Mouse (Mus musculus): ENCODE data around the gene Ephb1. TPM values are rescaled to one million over a fixed set of nuclear protein-coding genes. Genes with fewer than 3 reads are reported as not detected.

Gene Ephb1
- polyA plus RNA-seq, 1 experiment: 2.7 TPM

- DNase-seq: no peak
- Histone ChIP-seq H3K4me1 (ENCODE audit: control insufficient read depth, insufficient read depth, low read length) (no peaks in the 10 kb centered on the region), H3K4me3 (ENCODE audit: insufficient read depth, low read depth, low read length) (no peak overlapping the region), H3K27ac (ENCODE audit: insufficient read depth, low read depth, low read length) (no peak overlapping the region), H3K36me3 (ENCODE audit: control insufficient read depth, insufficient read depth, low read length) (no peaks in the 10 kb centered on the region), H3K27me3 (replicated peaks; ENCODE audit: control insufficient read depth, insufficient read depth, low read length) (no peaks in the 10 kb centered on the region)
- TF ChIP-seq POLR2A (IDR thresholded peaks at IDR 0.05; ENCODE audit: low read depth, low read length) (no peak), CTCF (conservative IDR thresholded peaks at IDR 0.05; ENCODE audit: insufficient read depth, insufficient read length, low read depth, low read length) (no peak)
- 93% methylated on average over 6 of the region's 6 CpGs for WGBS
Observed at GRCm38 (mm10) chr9:102359311-102359710, 4.8 kb upstream of the Ephb1 start.

- Histone ChIP-seq H3K36me3 (ENCODE audit: control insufficient read depth, insufficient read depth, low read length) (no peaks in the 10 kb centered on the region), H3K4me1 (ENCODE audit: control insufficient read depth, insufficient read depth, low read length) (no peaks in the 10 kb centered on the region), H3K4me3 (ENCODE audit: insufficient read depth, low read depth, low read length) (no peak overlapping the region), H3K27me3 (replicated peaks; ENCODE audit: control insufficient read depth, insufficient read depth, low read length) (no peaks in the 10 kb centered on the region), H3K27ac (ENCODE audit: insufficient read depth, low read depth, low read length) (no peak overlapping the region)
- 80% methylated on average over 3 of the region's 3 CpGs for WGBS
- DNase-seq: no peak
- TF ChIP-seq POLR2A (IDR thresholded peaks at IDR 0.05; ENCODE audit: low read depth, low read length) (no peak), CTCF (conservative IDR thresholded peaks at IDR 0.05; ENCODE audit: insufficient read depth, insufficient read length, low read depth, low read length) (no peak)
Observed at GRCm38 (mm10) chr9:102358711-102359110, 4.2 kb upstream of the Ephb1 start.

- no peak for DNase-seq
- Histone ChIP-seq H3K27ac (ENCODE audit: insufficient read depth, low read depth, low read length) (no peak overlapping the region), H3K36me3 (ENCODE audit: control insufficient read depth, insufficient read depth, low read length) (no peaks in the 10 kb centered on the region), H3K4me3 (ENCODE audit: insufficient read depth, low read depth, low read length) (no peak overlapping the region), H3K27me3 (replicated peaks; ENCODE audit: control insufficient read depth, insufficient read depth, low read length) (no peaks in the 10 kb centered on the region), H3K4me1 (ENCODE audit: control insufficient read depth, insufficient read depth, low read length) (no peaks in the 10 kb centered on the region)
- 70% methylated on average over 6 of the region's 6 CpGs for WGBS
- TF ChIP-seq CTCF (conservative IDR thresholded peaks at IDR 0.05; ENCODE audit: insufficient read depth, insufficient read length, low read depth, low read length): no peak
- TF ChIP-seq POLR2A (IDR thresholded peaks at IDR 0.05; ENCODE audit: low read depth, low read length): no peak
Observed at GRCm38 (mm10) chr9:102358011-102358410, 3.5 kb upstream of the Ephb1 start.

GRCm38 (mm10) chr9:102356516-102356915 is 2.0 kb upstream of the Ephb1 start:
- Histone ChIP-seq H3K36me3 (ENCODE audit: control insufficient read depth, insufficient read depth, low read length) (no peaks in the 10 kb centered on the region), H3K27ac (ENCODE audit: insufficient read depth, low read depth, low read length) (no peak overlapping the region), H3K27me3 (replicated peaks; ENCODE audit: control insufficient read depth, insufficient read depth, low read length) (no peaks in the 10 kb centered on the region; the same call in 1 of the 2 replicates), H3K4me1 (ENCODE audit: control insufficient read depth, insufficient read depth, low read length) (no peaks in the 10 kb centered on the region), H3K4me3 (ENCODE audit: insufficient read depth, low read depth, low read length) (no peak overlapping the region)
- TF ChIP-seq POLR2A (IDR thresholded peaks at IDR 0.05; ENCODE audit: low read depth, low read length) (no peak), CTCF (conservative IDR thresholded peaks at IDR 0.05; ENCODE audit: insufficient read depth, insufficient read length, low read depth, low read length) (no peak)
- no peak for DNase-seq
- 84% methylated on average over 10 of the region's 10 CpGs for WGBS

- DNase-seq: no peak
- TF ChIP-seq CTCF (conservative IDR thresholded peaks at IDR 0.05; ENCODE audit: insufficient read depth, insufficient read length, low read depth, low read length) (no peak), POLR2A (IDR thresholded peaks at IDR 0.05; ENCODE audit: low read depth, low read length) (no peak)
- no peaks in the 10 kb centered on the region for H3K36me3 ChIP-seq (ENCODE audit: control insufficient read depth, insufficient read depth, low read length)
Observed at GRCm38 (mm10) chr9:102355726-102356125, 1.2 kb upstream of the Ephb1 start.

GRCm38 (mm10) chr9:102353636-102354491 is 629 bp downstream of the Ephb1 start:
- WGBS: 1% methylated on average over 70 of the region's 70 CpGs
- Histone ChIP-seq H3K27ac (ENCODE audit: insufficient read depth, low read depth, low read length) (no peak overlapping the region), H3K4me3 (ENCODE audit: insufficient read depth, low read depth, low read length) (peak overlapping the region; percentile 59), H3K27me3 (replicated peaks; ENCODE audit: control insufficient read depth, insufficient read depth, low read length) (no peaks in the 10 kb centered on the region; the same call in 1 of the 2 replicates), H3K4me1 (ENCODE audit: control insufficient read depth, insufficient read depth, low read length) (no peaks in the 10 kb centered on the region), H3K36me3 (ENCODE audit: control insufficient read depth, insufficient read depth, low read length) (no peaks in the 10 kb centered on the region)
- TF ChIP-seq POLR2A (IDR thresholded peaks at IDR 0.05; ENCODE audit: low read depth, low read length): no peak
- no peak for TF ChIP-seq CTCF (conservative IDR thresholded peaks at IDR 0.05; ENCODE audit: insufficient read depth, insufficient read length, low read depth, low read length)
- peak; percentile 8 for DNase-seq

More at GRCm38 (mm10) chr9:102355726-102356125, 1.2 kb upstream of the Ephb1 start:
- no peaks in the 10 kb centered on the region for H3K4me1 ChIP-seq (ENCODE audit: control insufficient read depth, insufficient read depth, low read length)
- H3K4me3 ChIP-seq (ENCODE audit: insufficient read depth, low read depth, low read length): no peak overlapping the region
- H3K27ac ChIP-seq (ENCODE audit: insufficient read depth, low read depth, low read length): no peak overlapping the region
- WGBS: 81% methylated on average over 3 of the region's 3 CpGs
- H3K27me3 ChIP-seq (replicated peaks; ENCODE audit: control insufficient read depth, insufficient read depth, low read length): no peaks in the 10 kb centered on the region; the same call in 1 of the 2 replicates

GRCm38 (mm10) chr9:102353056-102353635 is 1.3 kb downstream of the Ephb1 start:
- H3K27me3 ChIP-seq (replicated peaks; ENCODE audit: control insufficient read depth, insufficient read depth, low read length): no peaks in the 10 kb centered on the region; the same call in 1 of the 2 replicates
- DNase-seq: peak; percentile 1

More at GRCm38 (mm10) chr9:102353056-102353635, 1.3 kb downstream of the Ephb1 start:
- no peaks in the 10 kb centered on the region for H3K36me3 ChIP-seq (ENCODE audit: control insufficient read depth, insufficient read depth, low read length)
- H3K4me1 ChIP-seq (ENCODE audit: control insufficient read depth, insufficient read depth, low read length): no peaks in the 10 kb centered on the region
- no peak overlapping the region for H3K27ac ChIP-seq (ENCODE audit: insufficient read depth, low read depth, low read length)
- H3K4me3 ChIP-seq (ENCODE audit: insufficient read depth, low read depth, low read length): peak overlapping the region; percentile 59
- WGBS: 1% methylated on average over 37 of the region's 38 CpGs
- no peak for TF ChIP-seq CTCF (conservative IDR thresholded peaks at IDR 0.05; ENCODE audit: insufficient read depth, insufficient read length, low read depth, low read length)
- no peak for TF ChIP-seq POLR2A (IDR thresholded peaks at IDR 0.05; ENCODE audit: low read depth, low read length)
